Mouse (Mus musculus) brain, embryonic 14.5 days (tissue): Measurements from ENCODE around the gene Ncam1.

ENCODE experiments used
- CTCF ChIP-seq: fragments of 200-500 bp; IDR thresholded peaks from 2 replicates; pipeline ENCODE4 v1.5.1; 2012; ENCODE audit warnings: inconsistent platforms, mild to moderate bottlenecking, moderate library complexity, borderline replicate concordance; ENCODE audit not compliant: insufficient read depth, insufficient read length; ENCODE audit errors: extremely low read depth
- POLR2A ChIP-seq: fragments of 200-500 bp; IDR thresholded peaks from 2 replicates; pipeline ENCODE4 v1.6.1; 2012; ENCODE audit warnings: mild to moderate bottlenecking, inconsistent platforms, borderline replicate concordance; ENCODE audit not compliant: poor library complexity, insufficient read depth, insufficient read length, severe bottlenecking; ENCODE audit errors: extremely low read depth

DNA sequence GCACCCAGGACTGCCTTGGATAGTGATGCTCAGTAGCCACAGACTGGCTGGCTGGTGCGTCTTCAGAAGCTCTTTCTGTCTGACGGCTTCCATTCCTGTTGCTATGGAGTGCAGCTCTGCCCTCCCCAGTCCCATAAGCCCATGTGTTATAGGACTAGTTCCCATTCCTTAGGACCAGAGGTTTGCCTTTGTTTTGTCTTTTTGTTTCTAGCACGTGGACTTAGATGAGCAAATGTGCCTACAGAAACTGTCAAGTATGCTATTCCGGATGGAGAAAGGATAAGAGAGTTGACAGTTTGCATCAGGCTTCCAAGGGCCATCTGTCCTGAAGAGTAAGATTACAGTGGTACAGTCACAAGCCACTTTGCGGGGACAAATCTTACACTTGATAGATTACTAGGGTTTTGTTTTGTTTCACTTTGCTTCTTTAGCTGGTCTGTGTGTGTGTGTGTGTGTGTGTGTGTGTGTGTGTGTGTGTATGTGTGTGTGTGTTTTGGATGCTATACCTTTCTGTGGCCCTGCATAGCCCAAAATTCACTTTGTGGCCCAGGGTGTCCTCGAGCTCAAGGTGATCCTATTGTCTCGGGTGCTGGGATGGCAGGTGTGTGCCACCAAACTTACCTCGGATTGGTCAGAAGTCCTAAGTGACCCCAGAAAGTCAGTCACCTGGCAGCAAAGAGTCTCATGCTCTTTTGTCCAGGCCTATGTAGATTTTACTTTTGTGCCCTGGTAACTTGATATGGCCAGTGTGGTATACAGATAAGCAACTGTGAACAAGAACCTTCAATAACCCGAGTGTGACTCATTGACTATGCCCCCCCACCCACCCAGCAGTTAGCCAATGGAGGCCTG, 311.7 kb downstream of the Ncam1 start:
- TF ChIP-seq POLR2A (no peak), CTCF (no peak)
